Mouse (Mus musculus) CH12.LX (cell line): Measurements from ENCODE around the gene Noxo1. TPM values are rescaled to one million over a fixed set of nuclear protein-coding genes. Genes with fewer than 3 reads are reported as not detected.

ENCODE experiments used
- DNase-seq: peaks from one replicate; pipeline ENCODE4 v3.0.0-alpha.2; 2013; ENCODE audit errors: extremely low read depth
- H3K27ac ChIP-seq: 2 replicates; pipeline ENCODE4 v1.5.1; 2012; ENCODE audit warnings: low read depth, mild to moderate bottlenecking, control low read depth, moderate library complexity; ENCODE audit not compliant: insufficient read depth
- H3K27me3 ChIP-seq: replicated peaks from 2 replicates; pipeline ENCODE3; 2012; ENCODE audit warnings: inconsistent platforms
- H3K36me3 ChIP-seq, 2 experiments: replicated peaks in 1 of 2; 2 replicates each; pipeline versions ENCODE3 to v1.6.1; 2012; ENCODE audit warnings: inconsistent platforms in 1 of 2, low read length in 1 of 2, mild to moderate bottlenecking in 1 of 2, mixed read lengths in 1 of 2, moderate library complexity in 1 of 2; ENCODE audit not compliant: control insufficient read depth in 1 of 2, insufficient read depth in 1 of 2
- H3K4me1 ChIP-seq, 2 experiments: 2 replicates each; pipeline ENCODE4 v1.6.1; 2012; ENCODE audit warnings: inconsistent platforms in 1 of 2, moderate library complexity in 1 of 2; ENCODE audit not compliant: insufficient read depth in 2 of 2, control insufficient read depth in 1 of 2
- H3K4me2 ChIP-seq: 2 replicates; pipeline ENCODE4 v1.6.1; 2012; ENCODE audit warnings: low read depth, mild to moderate bottlenecking, control low read depth; ENCODE audit not compliant: poor library complexity, insufficient read depth, severe bottlenecking
- H3K4me3 ChIP-seq, 3 experiments: fragments of 150-350 bp in 1 of 3; sonication (generic) in 1 of 3; replicated peaks in 1 of 3; 2 replicates each; pipeline versions ENCODE3 to v1.5.1; 2011 to 2012; ENCODE audit warnings: low read depth in 2 of 3, low read length in 2 of 3, mild to moderate bottlenecking in 2 of 3, moderate library complexity in 2 of 3, control low read depth in 1 of 3, improper control_type of control experiment in 1 of 3, inconsistent platforms in 1 of 3, mixed read lengths in 1 of 3; ENCODE audit not compliant: poor library complexity in 1 of 3
- H3K79me2 ChIP-seq: replicated peaks from 2 replicates; pipeline ENCODE4 v1.6.1; 2012; ENCODE audit warnings: mild to moderate bottlenecking, moderate library complexity; ENCODE audit not compliant: control insufficient read depth, poor library complexity, insufficient read depth, severe bottlenecking; ENCODE audit errors: extremely low read depth
- H3K9ac ChIP-seq: 2 replicates; pipeline ENCODE4 v1.6.1; 2012; ENCODE audit warnings: low read depth, mild to moderate bottlenecking, control low read depth, moderate library complexity; ENCODE audit not compliant: insufficient read depth
- H3K9me3 ChIP-seq: replicated peaks from 2 replicates; pipeline ENCODE3; 2012; ENCODE audit warnings: low read length, inconsistent platforms, mixed read lengths
- CHD1 ChIP-seq: IDR thresholded peaks from 2 replicates; pipeline ENCODE4 v1.6.1; 2012; ENCODE audit warnings: low read depth, low read length, improper control_type of control experiment, inconsistent platforms
- ETS1 ChIP-seq: conservative IDR thresholded peaks from 2 replicates; pipeline ENCODE4 v1.6.1; 2012; ENCODE audit warnings: low read depth, mild to moderate bottlenecking, inconsistent platforms, low read length, improper control_type of control experiment, moderate library complexity
- GABPA ChIP-seq: IDR thresholded peaks from 2 replicates; pipeline ENCODE4 v1.6.1; 2012; ENCODE audit warnings: low read depth, low read length, improper control_type of control experiment, inconsistent platforms; ENCODE audit not compliant: insufficient replicate concordance
- JUND ChIP-seq: conservative IDR thresholded peaks from 2 replicates; pipeline ENCODE4 v1.6.1; 2011; ENCODE audit warnings: low read depth, low read length, improper control_type of control experiment
- KAT2A ChIP-seq: IDR thresholded peaks from 2 replicates; pipeline ENCODE4 v1.6.1; 2012; ENCODE audit warnings: low read length, improper control_type of control experiment, inconsistent platforms; ENCODE audit not compliant: insufficient replicate concordance
- MAX ChIP-seq: IDR thresholded peaks from 2 replicates; pipeline ENCODE4 v1.6.1; 2011; ENCODE audit warnings: low read length, improper control_type of control experiment
- MEF2A ChIP-seq: IDR thresholded peaks from 2 replicates; pipeline ENCODE4 v1.6.1; 2014; ENCODE audit warnings: low read depth, mild to moderate bottlenecking, inconsistent platforms, low read length, improper control_type of control experiment, borderline replicate concordance
- MYC ChIP-seq: IDR thresholded peaks from 2 replicates; pipeline ENCODE4 v1.6.1; 2011; ENCODE audit warnings: low read depth, mild to moderate bottlenecking, improper control_type of control experiment, low read length
- NRF1 ChIP-seq: IDR thresholded peaks from 2 replicates; pipeline ENCODE4 v1.6.1; 2014; ENCODE audit warnings: low read depth, mild to moderate bottlenecking, inconsistent platforms, low read length, improper control_type of control experiment, moderate library complexity
- PAX5 ChIP-seq: IDR thresholded peaks from 2 replicates; pipeline ENCODE4 v1.6.1; 2012; ENCODE audit warnings: low read length, inconsistent platforms, mixed read lengths
- POLR2A ChIP-seq: IDR thresholded peaks from 2 replicates; pipeline ENCODE4 v1.6.1; 2011; ENCODE audit warnings: low read depth, mild to moderate bottlenecking, improper control_type of control experiment, low read length
- POLR2AphosphoS2 ChIP-seq: IDR thresholded peaks from 2 replicates; pipeline ENCODE4 v1.6.1; 2011; ENCODE audit warnings: low read depth, low read length, improper control_type of control experiment
- SIN3A ChIP-seq: IDR thresholded peaks from 2 replicates; pipeline ENCODE4 v1.6.1; 2012; ENCODE audit warnings: low read length, improper control_type of control experiment, inconsistent platforms
- SMC3 ChIP-seq: IDR thresholded peaks from 2 replicates; pipeline ENCODE4 v1.6.1; 2011; ENCODE audit warnings: low read depth, low read length, improper control_type of control experiment
- TBP ChIP-seq: conservative IDR thresholded peaks from 2 replicates; pipeline ENCODE4 v1.6.1; 2011; ENCODE audit warnings: low read depth, low read length, improper control_type of control experiment
- ZKSCAN1 ChIP-seq: IDR thresholded peaks from 2 replicates; pipeline ENCODE4 v1.6.1; 2012; ENCODE audit warnings: low read depth, inconsistent platforms, low read length, improper control_type of control experiment, borderline replicate concordance
- ZMIZ1 ChIP-seq: IDR thresholded peaks from 2 replicates; pipeline ENCODE4 v1.6.1; 2012; ENCODE audit warnings: low read depth, mild to moderate bottlenecking, inconsistent platforms, low read length, improper control_type of control experiment
- dilution Hi-C: fragments of 300-500 bp; cut with MboI; formaldehyde crosslinking; loops from 2 replicates; pipeline ENCODE4 v1.14.3; 2020; ENCODE audit warnings: low sequenced_read_pairs; ENCODE audit not compliant: extremely low pct_unique_long_range_greater_than_20kb, extremely low pct_ligation_motif_present
- in situ Hi-C: fragments of 300-500 bp; cut with MboI; formaldehyde crosslinking; loops from 3 replicates; pipeline ENCODE4 v1.14.3; 2019; ENCODE audit warnings: low sequenced_read_pairs, low pct_ligation_motif_present, low pct_unique_long_range_greater_than_20kb, mixed read lengths
- polyA plus RNA-seq: library from polyadenylated mRNA; unstranded; fragments of >175 nt; gene quantifications from 2 replicates; pipeline ENCODE4 v1.2.1, GENCODE M21; 2012; ENCODE audit warnings: low read depth; ENCODE audit not compliant: insufficient read length
- total RNA-seq, 2 experiments: library from RNA; depleted of rRNA; stranded (reverse); fragments of 300-350 nt in 1 of 2; fragments of >200 nt in 1 of 2; gene quantifications; 2 replicates each; pipeline ENCODE4 v1.2.3; 2012 to 2014

Gene Noxo1
- total and polyA plus RNA-seq, 3 experiments: 0.47 to 2.5 (median 0.89) TPM

DNA sequence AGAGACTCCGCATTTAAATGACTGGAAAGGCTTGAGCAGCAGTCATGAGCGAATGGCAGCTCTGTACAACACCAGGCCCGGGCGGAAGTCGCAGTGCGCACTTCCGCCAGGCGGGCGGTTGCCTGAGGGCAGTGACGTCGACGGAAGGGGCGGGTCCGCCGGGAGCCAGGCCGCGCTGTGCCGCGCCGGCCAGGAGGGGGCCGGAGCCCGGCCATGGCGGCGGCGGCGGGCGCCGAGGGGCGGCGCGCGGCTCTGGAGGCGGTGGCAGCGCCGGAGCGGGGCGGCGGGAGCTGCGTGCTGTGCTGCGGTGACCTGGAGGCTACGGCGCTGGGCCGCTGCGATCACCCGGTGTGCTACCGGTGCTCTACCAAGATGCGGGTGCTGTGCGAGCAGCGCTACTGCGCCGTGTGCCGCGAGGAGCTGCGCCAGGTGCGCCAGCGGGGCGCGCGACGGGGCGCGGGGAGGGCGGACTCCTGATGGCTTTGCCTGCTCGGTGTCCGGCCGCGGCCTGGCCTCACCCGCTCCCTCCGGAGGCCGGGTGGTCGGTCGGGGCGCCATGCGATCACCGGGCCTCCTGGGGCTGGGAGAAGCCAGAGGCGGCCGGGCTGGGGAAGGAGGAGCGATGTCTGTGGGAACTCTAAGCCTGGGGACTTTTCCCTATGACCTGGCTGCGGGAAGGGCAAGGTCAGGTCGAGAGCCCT, 26.3 kb upstream of the Noxo1 start, which contains the start of gene Zfp598 (continued):
- peak; percentile 82; the same call in 1 of the 2 replicates for TF ChIP-seq KAT2A
- TF ChIP-seq PAX5: no peak
- TF ChIP-seq SIN3A: peak; percentile 83
- peak; percentile 88; the same call in 1 of the 2 replicates for TF ChIP-seq POLR2A
- peak; percentile 67; the same call in 1 of the 2 replicates for TF ChIP-seq MEF2A
- TF ChIP-seq JUND: no peak

DNA sequence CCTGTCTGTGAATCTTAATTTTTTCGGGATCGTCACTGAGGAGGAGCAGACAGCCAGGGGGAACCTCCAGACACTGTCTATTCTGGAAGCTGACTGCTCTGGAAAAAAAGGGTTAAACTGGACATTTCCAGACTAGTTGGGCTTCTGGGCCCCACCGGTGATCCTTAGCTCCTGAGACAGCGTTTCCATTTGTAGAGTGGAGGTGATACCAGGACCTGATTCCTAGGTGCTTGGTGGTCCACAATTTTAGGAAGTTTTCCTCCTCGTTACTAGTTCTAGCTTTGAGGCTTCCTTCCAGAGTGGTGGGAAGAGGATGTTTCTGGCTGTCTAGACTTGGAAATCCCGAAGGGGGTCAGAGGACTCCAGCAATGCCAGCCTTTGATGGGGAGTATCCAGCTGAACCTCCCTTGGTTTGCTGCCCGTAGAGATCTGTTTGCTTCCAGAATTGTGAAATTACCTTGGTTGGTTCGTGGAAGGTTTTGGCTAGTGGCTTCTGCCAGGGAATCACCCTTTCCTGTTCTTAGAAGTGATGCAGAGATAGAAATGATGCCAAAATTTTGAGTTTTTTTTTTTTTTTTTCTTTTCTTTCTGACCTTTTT, 25.7 kb upstream of the Noxo1 start:
- no peaks in the 10 kb centered on the region for H3K27me3 ChIP-seq
- peak overlapping the region; percentile 88 to 99 (median 99) for H3K4me3 ChIP-seq
- H3K9me3 ChIP-seq: no peaks in the 10 kb centered on the region
- H3K79me2 ChIP-seq: peaks cover 50% of the 10 kb centered on the region
- no peak for TF ChIP-seq ZKSCAN1
- TF ChIP-seq SMC3: no peak
- no peak for TF ChIP-seq POLR2AphosphoS2
- no peak for TF ChIP-seq GABPA
- TF ChIP-seq MAX: no peak
- no peak for TF ChIP-seq NRF1
- no peak for TF ChIP-seq ETS1
- TF ChIP-seq ZMIZ1: no peak
- no peak for TF ChIP-seq CHD1
- no peak for TF ChIP-seq MYC
- TF ChIP-seq TBP: no peak
- H3K27ac ChIP-seq: no peak overlapping the region; the same call in 1 of the 2 replicates
- in situ Hi-C loops (loop anchor here (5.0 kb wide), 1 partner anchor 138 kb away; the partner anchor contains the start of gene Rab26), dilution Hi-C loops (no loop called here)
- H3K4me2 ChIP-seq: peak overlapping the region; percentile 98
- peak overlapping the region; percentile 97 for H3K9ac ChIP-seq
- H3K36me3 ChIP-seq: peaks cover 9 to 17% of the 10 kb centered on the region in 2 experiments
- no peak for DNase-seq
- H3K4me1 ChIP-seq: peaks cover 5 to 65% of the 10 kb centered on the region in 2 experiments; a peak in 2 of 4 replicates
